Mouse (Mus musculus): Measurements from ENCODE around the gene Rnasel. TPM values are rescaled to one million over a fixed set of nuclear protein-coding genes. Genes with fewer than 3 reads are reported as not detected.

The Rnasel gene
- polyA plus RNA-seq, 2 experiments: 10.0 to 23.5 TPM

DNA sequence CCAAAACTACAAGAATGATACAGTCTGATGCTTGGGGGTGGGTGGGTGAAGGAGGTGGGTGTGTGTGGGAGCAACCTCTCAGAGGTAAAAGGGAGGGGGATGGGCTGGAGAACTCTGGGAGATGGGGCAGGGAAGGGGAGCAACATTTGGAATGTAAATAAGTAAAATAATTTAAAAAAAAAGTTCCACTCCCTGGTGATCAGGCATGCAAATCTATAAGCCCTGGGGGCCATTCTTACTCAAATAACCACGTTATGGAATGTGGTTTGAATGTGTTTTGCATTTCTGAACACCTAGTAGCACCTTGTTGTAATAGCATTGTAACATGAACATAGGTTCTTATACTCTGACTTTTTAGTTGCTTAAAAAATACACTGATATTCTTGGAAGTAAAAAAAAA is 34.1 kb downstream of the Rnasel start:
- Histone ChIP-seq H3K4me1 (ENCODE audit: control insufficient read depth, insufficient read depth, low read length) (no peaks in the 10 kb centered on the region), H3K9ac (ENCODE audit: low read depth, low read length, severe bottlenecking) (no peak overlapping the region), H3K27me3 (ENCODE audit: control insufficient read depth, insufficient read depth, low read length) (no peaks in the 10 kb centered on the region), H3K4me2 (replicated peaks; ENCODE audit: low read depth, low read length, severe bottlenecking) (no peak overlapping the region), H3K4me3 (replicated peaks; ENCODE audit: low read length) (no peak overlapping the region), H3K27ac (replicated peaks; ENCODE audit: low read depth, low read length) (no peak overlapping the region), H3K9me3 (ENCODE audit: control insufficient read depth, low read length) (no peaks in the 10 kb centered on the region), H3K36me3 (ENCODE audit: control insufficient read depth, insufficient read depth, low read length) (no peaks in the 10 kb centered on the region)
- WGBS: 29% methylated on average over 1 of the region's 1 CpGs
- no peak for TF ChIP-seq POLR2A (IDR thresholded peaks at IDR 0.05; ENCODE audit: borderline replicate concordance, extremely low read depth, insufficient read depth, insufficient read length)
- ATAC-seq (ENCODE audit: low FRiP score, low read depth) (no peak), DNase-seq (ENCODE audit: low spot score) (no peak)

DNA sequence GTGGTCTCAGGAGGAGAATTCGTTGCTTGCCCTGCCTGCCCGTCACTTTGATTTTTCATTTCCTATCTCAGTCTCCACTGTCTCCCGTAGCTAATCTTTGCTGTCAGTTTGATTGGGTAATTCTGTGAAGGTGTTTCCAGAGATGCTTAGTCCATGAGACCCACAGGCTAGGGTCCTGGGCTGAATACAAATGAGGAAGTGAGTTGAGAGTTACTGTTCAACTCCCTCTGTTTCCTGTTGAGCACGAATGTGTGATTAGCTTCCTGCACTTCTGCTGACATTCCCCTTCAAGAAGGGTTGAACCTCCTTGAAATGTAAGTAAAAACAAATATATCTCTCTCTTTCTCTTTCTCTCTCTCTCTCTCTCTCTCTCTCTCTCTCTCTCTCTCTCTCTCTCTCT is 36.4 kb downstream of the Rnasel start:
- no peak overlapping the region for H3K27ac ChIP-seq (replicated peaks; ENCODE audit: low read depth, low read length)
- no peak for DNase-seq (ENCODE audit: low spot score)
- 76% methylated on average over 4 of the region's 4 CpGs for WGBS
- H3K4me1 ChIP-seq (ENCODE audit: control insufficient read depth, insufficient read depth, low read length): no peaks in the 10 kb centered on the region
- no peak overlapping the region for H3K4me2 ChIP-seq (replicated peaks; ENCODE audit: low read depth, low read length, severe bottlenecking)
- no peak overlapping the region for H3K4me3 ChIP-seq (replicated peaks; ENCODE audit: low read length)
- H3K27me3 ChIP-seq (ENCODE audit: control insufficient read depth, insufficient read depth, low read length): no peaks in the 10 kb centered on the region
- no peak for TF ChIP-seq POLR2A (IDR thresholded peaks at IDR 0.05; ENCODE audit: borderline replicate concordance, extremely low read depth, insufficient read depth, insufficient read length)
- no peaks in the 10 kb centered on the region for H3K36me3 ChIP-seq (ENCODE audit: control insufficient read depth, insufficient read depth, low read length)
- no peak overlapping the region for H3K9ac ChIP-seq (ENCODE audit: low read depth, low read length, severe bottlenecking)
- no peaks in the 10 kb centered on the region for H3K9me3 ChIP-seq (ENCODE audit: control insufficient read depth, low read length)
- ATAC-seq (ENCODE audit: low FRiP score, low read depth): no peak

DNA sequence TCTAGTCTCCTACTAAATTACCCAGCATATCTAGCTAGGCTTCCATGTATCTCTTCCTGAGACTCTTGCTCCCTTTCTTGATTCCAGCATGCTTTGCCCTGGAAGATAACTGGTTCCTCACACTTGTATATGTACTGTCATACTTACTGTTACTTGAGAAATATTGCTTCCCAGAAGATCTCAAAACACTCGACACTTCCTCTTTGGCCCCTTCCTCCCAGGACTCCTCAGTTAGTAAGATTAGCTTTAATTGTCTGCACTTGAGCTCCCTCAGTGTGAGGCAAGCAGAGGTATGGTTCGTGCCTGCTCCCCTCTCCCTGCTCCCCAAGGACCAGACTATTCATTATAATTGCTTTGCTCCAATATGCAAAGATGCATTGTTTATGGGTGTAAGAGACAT is 41.5 kb downstream of the Rnasel start:
- Histone ChIP-seq H3K9me3 (ENCODE audit: control insufficient read depth, low read length) (no peaks in the 10 kb centered on the region), H3K4me1 (ENCODE audit: control insufficient read depth, insufficient read depth, low read length) (no peaks in the 10 kb centered on the region), H3K36me3 (ENCODE audit: control insufficient read depth, insufficient read depth, low read length) (no peaks in the 10 kb centered on the region), H3K4me3 (replicated peaks; ENCODE audit: low read length) (no peak overlapping the region), H3K9ac (ENCODE audit: low read depth, low read length, severe bottlenecking) (no peak overlapping the region), H3K27me3 (ENCODE audit: control insufficient read depth, insufficient read depth, low read length) (no peaks in the 10 kb centered on the region), H3K4me2 (replicated peaks; ENCODE audit: low read depth, low read length, severe bottlenecking) (no peak overlapping the region), H3K27ac (replicated peaks; ENCODE audit: low read depth, low read length) (no peak overlapping the region)
- WGBS: 58% methylated on average over 2 of the region's 2 CpGs
- DNase-seq (ENCODE audit: low spot score) (no peak), ATAC-seq (ENCODE audit: low FRiP score, low read depth) (no peak)
- TF ChIP-seq POLR2A (IDR thresholded peaks at IDR 0.05; ENCODE audit: borderline replicate concordance, extremely low read depth, insufficient read depth, insufficient read length): no peak

DNA sequence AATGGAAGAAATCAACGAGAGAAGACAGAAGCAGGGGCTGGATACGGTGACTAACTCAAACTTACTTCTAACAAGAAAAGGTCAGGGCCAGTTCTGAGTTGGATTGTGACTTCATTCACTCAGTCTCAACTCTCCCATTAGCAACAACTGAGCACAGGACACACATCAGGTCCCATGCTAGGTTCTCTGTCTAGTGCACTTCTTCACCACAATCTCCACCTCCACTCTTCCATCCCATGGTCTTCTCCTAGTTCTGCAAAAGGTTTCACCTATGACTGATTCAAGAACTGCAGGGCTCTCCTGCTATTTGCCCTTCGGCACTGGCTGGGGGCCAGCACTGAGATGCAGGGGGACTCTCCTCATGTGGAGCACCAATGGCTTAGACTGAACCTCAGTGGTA is 45.0 kb downstream of the Rnasel start:
- Histone ChIP-seq H3K4me1 (ENCODE audit: control insufficient read depth, insufficient read depth, low read length) (no peaks in the 10 kb centered on the region), H3K9ac (ENCODE audit: low read depth, low read length, severe bottlenecking) (no peak overlapping the region), H3K27me3 (ENCODE audit: control insufficient read depth, insufficient read depth, low read length) (no peaks in the 10 kb centered on the region), H3K4me3 (replicated peaks; ENCODE audit: low read length) (no peak overlapping the region), H3K9me3 (ENCODE audit: control insufficient read depth, low read length) (no peaks in the 10 kb centered on the region), H3K4me2 (replicated peaks; ENCODE audit: low read depth, low read length, severe bottlenecking) (no peak overlapping the region), H3K36me3 (ENCODE audit: control insufficient read depth, insufficient read depth, low read length) (no peaks in the 10 kb centered on the region), H3K27ac (replicated peaks; ENCODE audit: low read depth, low read length) (no peak overlapping the region)
- TF ChIP-seq POLR2A (IDR thresholded peaks at IDR 0.05; ENCODE audit: borderline replicate concordance, extremely low read depth, insufficient read depth, insufficient read length): no peak
- ATAC-seq (ENCODE audit: low FRiP score, low read depth): no peak
- 67% methylated on average over 3 of the region's 3 CpGs for WGBS
- no peak for DNase-seq (ENCODE audit: low spot score)

DNA sequence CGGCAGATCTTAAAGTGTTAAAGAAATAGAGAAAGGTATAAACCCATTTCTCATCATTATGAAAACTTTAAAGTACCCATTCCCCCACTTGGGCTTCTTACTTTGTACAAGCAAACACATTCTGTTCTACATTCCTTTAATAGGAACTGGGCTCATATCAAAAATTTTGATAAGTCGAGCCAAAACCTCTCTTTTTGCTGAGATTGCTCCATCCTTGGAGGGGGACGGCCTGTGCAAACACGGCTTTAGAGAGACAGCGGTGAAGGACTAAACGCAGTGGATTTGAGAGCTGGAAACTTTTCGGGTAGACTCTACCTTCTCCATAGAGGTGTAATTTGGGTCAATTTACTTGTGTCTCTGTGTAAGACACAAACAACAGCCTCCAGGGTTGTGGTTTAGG is 53.5 kb downstream of the Rnasel start:
- H3K27ac ChIP-seq (replicated peaks; ENCODE audit: low read depth, low read length): no peak overlapping the region
- DNase-seq (ENCODE audit: low spot score): no peak
- no peak overlapping the region for H3K9ac ChIP-seq (ENCODE audit: low read depth, low read length, severe bottlenecking)
- H3K4me1 ChIP-seq (ENCODE audit: control insufficient read depth, insufficient read depth, low read length): no peaks in the 10 kb centered on the region
- H3K4me2 ChIP-seq (replicated peaks; ENCODE audit: low read depth, low read length, severe bottlenecking): no peak overlapping the region
- H3K4me3 ChIP-seq (replicated peaks; ENCODE audit: low read length): no peak overlapping the region
- no peaks in the 10 kb centered on the region for H3K9me3 ChIP-seq (ENCODE audit: control insufficient read depth, low read length)
- WGBS: 79% methylated on average over 7 of the region's 7 CpGs
- H3K27me3 ChIP-seq (ENCODE audit: control insufficient read depth, insufficient read depth, low read length): no peaks in the 10 kb centered on the region
- ATAC-seq (ENCODE audit: low FRiP score, low read depth): no peak
- no peaks in the 10 kb centered on the region for H3K36me3 ChIP-seq (ENCODE audit: control insufficient read depth, insufficient read depth, low read length)
- no peak for TF ChIP-seq POLR2A (IDR thresholded peaks at IDR 0.05; ENCODE audit: borderline replicate concordance, extremely low read depth, insufficient read depth, insufficient read length)

DNA sequence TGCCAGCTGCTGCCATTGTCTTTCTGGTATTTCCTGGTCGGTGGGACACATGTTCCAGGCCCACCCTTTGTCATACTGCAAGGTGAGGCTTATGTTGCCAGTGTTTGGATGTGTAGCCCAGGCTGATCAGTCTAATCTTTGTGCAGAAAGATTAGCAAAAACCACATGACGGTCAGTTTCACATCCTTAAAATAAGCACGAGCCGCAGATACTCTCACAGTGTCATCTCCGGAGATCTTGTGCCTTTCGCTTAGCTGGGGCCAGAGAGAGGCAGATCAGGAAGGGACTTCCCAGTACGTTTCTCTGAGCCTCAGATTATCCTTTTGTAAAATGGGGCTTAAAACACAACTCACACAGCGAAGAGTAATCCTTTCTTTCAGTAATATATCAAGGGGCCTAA is 54.3 kb downstream of the Rnasel start:
- Histone ChIP-seq H3K36me3 (ENCODE audit: control insufficient read depth, insufficient read depth, low read length) (no peaks in the 10 kb centered on the region), H3K4me1 (ENCODE audit: control insufficient read depth, insufficient read depth, low read length) (no peaks in the 10 kb centered on the region), H3K9me3 (ENCODE audit: control insufficient read depth, low read length) (no peaks in the 10 kb centered on the region), H3K9ac (ENCODE audit: low read depth, low read length, severe bottlenecking) (no peak overlapping the region), H3K4me2 (replicated peaks; ENCODE audit: low read depth, low read length, severe bottlenecking) (no peak overlapping the region), H3K27ac (replicated peaks; ENCODE audit: low read depth, low read length) (no peak overlapping the region), H3K27me3 (ENCODE audit: control insufficient read depth, insufficient read depth, low read length) (no peaks in the 10 kb centered on the region), H3K4me3 (replicated peaks; ENCODE audit: low read length) (no peak overlapping the region)
- 89% methylated on average over 8 of the region's 8 CpGs for WGBS
- ATAC-seq (ENCODE audit: low FRiP score, low read depth) (no peak), DNase-seq (ENCODE audit: low spot score) (no peak)
- TF ChIP-seq POLR2A (IDR thresholded peaks at IDR 0.05; ENCODE audit: borderline replicate concordance, extremely low read depth, insufficient read depth, insufficient read length): no peak
